In the genomic region with DNA sequence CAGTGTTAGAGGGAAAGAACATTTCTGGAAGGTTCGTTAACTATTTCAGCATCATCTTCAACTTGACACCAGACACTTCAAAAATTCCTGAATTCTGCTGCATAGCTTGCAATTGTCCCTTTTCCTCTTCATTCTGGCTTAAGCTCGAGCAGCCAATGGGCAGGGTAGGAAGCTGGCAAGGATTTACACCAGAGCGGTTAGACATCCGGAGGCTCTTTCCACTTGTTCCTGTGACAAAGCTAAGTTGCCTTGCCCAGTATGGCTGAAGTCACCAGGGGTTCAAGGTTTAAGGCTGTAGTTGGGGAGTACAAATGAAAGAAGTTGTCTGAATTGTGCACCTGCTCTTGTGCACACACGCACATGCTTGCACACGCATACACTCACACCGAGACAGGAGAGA, we compare ENCODE assay signal across 16 mouse cellular contexts.
"Had no signal": no experiment of that assay in that cellular context is flagged by ENCODE, and none has a peak within 500 bp of the region (broad histone marks: within the 10 kb centered on the region; RNA-seq: fewer than 3 reads in every experiment).

No protein-coding gene starts in this region.

- H3K4me2 ChIP-seq: limb, embryonic 15.5 days; midbrain, embryonic 15.5 days had no signal

- DNase-seq: kidney, adult 18-20 months; left cerebral cortex, postnatal 4 days; liver, postnatal 0 days; right cerebral cortex, postnatal 14 days; right cerebral cortex, postnatal 4 days; spleen, adult 18-20 months; thymus, adult 18-20 months had no signal

- H3K9ac ChIP-seq: limb, embryonic 12.5 days; limb, embryonic 15.5 days; liver, embryonic 14.5 days; liver, postnatal 0 days; lung, embryonic 14.5 days; midbrain, embryonic 12.5 days; midbrain, embryonic 15.5 days; neural tube, embryonic 12.5 days; stomach, embryonic 15.5 days had no signal

- H3K4me3 ChIP-seq: limb, embryonic 12.5 days; limb, embryonic 15.5 days; midbrain, embryonic 12.5 days; midbrain, embryonic 15.5 days; neural tube, embryonic 12.5 days; stomach, embryonic 15.5 days had no signal

- H3K36me3 ChIP-seq: limb, embryonic 12.5 days; limb, embryonic 15.5 days; midbrain, embryonic 12.5 days; midbrain, embryonic 15.5 days; neural tube, embryonic 12.5 days; stomach, embryonic 15.5 days had no signal

- H3K9me3 ChIP-seq: limb, embryonic 12.5 days; limb, embryonic 15.5 days; midbrain, embryonic 12.5 days; midbrain, embryonic 15.5 days; neural tube, embryonic 12.5 days; stomach, embryonic 15.5 days had no signal

- H3K27me3 ChIP-seq: limb, embryonic 12.5 days; limb, embryonic 15.5 days; midbrain, embryonic 15.5 days; stomach, embryonic 15.5 days had no signal

- ATAC-seq: midbrain, embryonic 15.5 days had no signal

- H3K27ac ChIP-seq: liver, embryonic 14.5 days; macrophage; midbrain, embryonic 12.5 days; midbrain, embryonic 15.5 days; neural tube, embryonic 12.5 days had no signal
